Mouse (Mus musculus): ENCODE measurements around the gene Mybl2. TPM values are rescaled to one million over a fixed set of nuclear protein-coding genes. Genes with fewer than 3 reads are reported as not detected.
A peak's percentile ranks its signal among the peaks of the same experiment; 100 is the strongest.

Mybl2 gene
- 15.2 and 25.9 TPM in 2 replicates for polyA plus RNA-seq (2014; fragmentation: Nextera tagmentation; extraction: Ambion mirVana)

DNA sequence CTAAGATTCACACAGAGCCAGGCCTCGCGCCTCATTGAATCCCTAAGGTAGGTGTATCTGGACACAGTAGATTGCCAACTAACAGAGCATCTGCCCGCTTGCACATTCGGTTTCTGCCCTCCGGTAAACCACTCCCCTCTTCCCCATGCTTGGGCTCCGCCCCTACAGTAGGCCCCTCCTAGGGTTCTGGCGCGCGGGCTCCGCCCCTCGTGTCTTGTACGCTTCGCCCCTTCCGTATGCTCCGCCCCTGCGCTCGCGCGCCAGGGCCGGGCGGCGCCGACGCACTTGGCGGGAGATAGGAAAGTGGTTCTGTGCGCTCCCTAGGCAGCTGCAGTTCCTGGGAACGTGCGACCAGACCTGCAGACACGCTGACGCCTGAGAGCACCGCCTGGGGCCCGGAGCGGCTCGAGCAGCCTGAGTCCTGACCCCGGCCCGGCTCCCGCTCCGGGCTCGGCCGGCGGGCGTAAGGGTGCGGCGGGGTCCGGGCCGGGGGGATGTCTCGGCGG lies at the start of gene Mybl2:
Gene Mybl2 (plus strand): TSS at position 353 of the 506 bp plus-strand sequence.
- no peaks in the 10 kb centered on the region for H3K9me3 ChIP-seq (ENCODE audit: control insufficient read depth, low read length)
- peak; percentile 100 for ATAC-seq (ENCODE audit: low FRiP score, low TSS enrichment)
- H3K36me3 ChIP-seq (ENCODE audit: control insufficient read depth, insufficient read depth, low read length): no peaks in the 10 kb centered on the region
- WGBS: under 1% methylated on average over 48 of the region's 48 CpGs
- peak within 1 kb of the TSS; percentile 75 for H3K4me3 ChIP-seq (ENCODE audit: low read length)
- peaks cover 16% of the 10 kb centered on the region for H3K4me1 ChIP-seq (ENCODE audit: control insufficient read depth, insufficient read depth, low read length)
- no peaks in the 10 kb centered on the region for H3K27me3 ChIP-seq (ENCODE audit: control insufficient read depth, insufficient read depth, low read length)
- no peak within 1 kb of the TSS for H3K27ac ChIP-seq (ENCODE audit: low read depth, low read length)
- peak within 1 kb of the TSS; percentile 74 for H3K9ac ChIP-seq (ENCODE audit: low read depth, low read length)
- peak within 1 kb of the TSS; percentile 98 for H3K4me2 ChIP-seq (replicated peaks; ENCODE audit: low read depth, low read length)

DNA sequence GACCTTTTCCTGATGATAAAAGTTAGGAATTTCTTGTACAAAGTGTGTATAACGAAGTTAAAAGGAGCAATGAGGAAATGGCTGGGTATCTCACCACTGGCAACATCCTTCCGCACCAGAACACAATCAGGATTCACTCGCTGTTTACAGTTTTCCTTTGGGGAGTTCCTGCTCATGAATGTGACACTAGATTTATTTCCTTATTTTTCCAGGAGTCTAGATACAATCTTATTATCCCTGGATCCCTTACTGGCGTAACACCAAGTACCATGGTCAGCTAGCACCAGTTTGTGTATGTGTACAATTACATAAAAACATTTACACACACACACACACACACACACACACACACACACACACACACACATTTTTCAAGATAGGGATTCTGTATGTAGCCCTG lies 47.2 kb upstream of the Mybl2 start:
- Histone ChIP-seq H3K4me2 (replicated peaks; ENCODE audit: low read depth, low read length) (no peak overlapping the region), H3K9me3 (ENCODE audit: control insufficient read depth, low read length) (no peaks in the 10 kb centered on the region), H3K4me3 (ENCODE audit: low read length) (no peak overlapping the region), H3K27ac (ENCODE audit: low read depth, low read length) (no peak overlapping the region), H3K27me3 (ENCODE audit: control insufficient read depth, insufficient read depth, low read length) (no peaks in the 10 kb centered on the region), H3K36me3 (ENCODE audit: control insufficient read depth, insufficient read depth, low read length) (no peaks in the 10 kb centered on the region), H3K9ac (ENCODE audit: low read depth, low read length) (no peak overlapping the region), H3K4me1 (ENCODE audit: control insufficient read depth, insufficient read depth, low read length) (no peaks in the 10 kb centered on the region)
- 75% methylated on average over 4 of the region's 4 CpGs for WGBS
- no peak for ATAC-seq (ENCODE audit: low FRiP score, low TSS enrichment)

DNA sequence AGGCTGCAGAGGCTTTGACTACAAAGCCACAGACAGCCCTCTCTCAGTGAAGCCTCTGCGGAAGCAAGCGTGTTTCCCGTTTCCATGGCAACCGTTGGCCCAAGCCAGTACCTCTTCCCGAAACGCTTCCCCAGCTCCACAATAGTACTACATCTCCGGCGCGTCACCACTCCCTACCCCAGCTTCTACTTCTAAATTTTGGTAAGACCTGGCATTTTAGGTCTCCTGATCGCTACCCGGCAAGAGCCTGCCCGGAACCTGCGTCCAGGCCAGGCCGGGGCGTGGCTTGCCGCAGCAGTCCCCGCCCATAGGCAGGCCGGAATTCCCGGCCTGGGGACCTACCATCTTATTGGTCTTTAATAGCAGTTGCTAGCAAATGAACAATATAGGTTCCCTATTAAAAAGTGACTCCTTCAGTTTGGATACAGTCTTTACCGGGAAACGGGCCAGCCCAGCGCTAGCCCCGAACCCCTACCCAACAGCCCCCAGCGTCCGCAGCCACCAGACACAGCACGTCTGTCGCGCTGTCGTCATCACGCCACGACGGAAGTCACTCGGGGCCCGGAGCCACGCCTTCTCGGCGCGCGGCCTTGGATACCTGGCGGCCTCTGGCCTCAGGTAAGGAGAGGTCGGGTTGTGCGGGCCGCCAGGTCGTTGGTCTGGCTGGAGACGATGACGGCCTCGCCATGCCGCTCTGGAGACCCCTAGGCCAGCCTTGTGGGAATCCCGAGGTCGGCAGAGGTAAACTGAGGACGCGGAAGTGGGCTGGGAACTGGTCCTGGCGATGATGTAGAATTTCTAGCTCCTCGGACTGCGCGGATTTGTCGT lies 37.4 kb upstream of the Mybl2 start, which contains the start of gene Ift52:
Gene Ift52 (plus strand): TSS at position 439 of the 828 bp plus-strand sequence.
- no peaks in the 10 kb centered on the region for H3K27me3 ChIP-seq (ENCODE audit: control insufficient read depth, insufficient read depth, low read length)

DNA sequence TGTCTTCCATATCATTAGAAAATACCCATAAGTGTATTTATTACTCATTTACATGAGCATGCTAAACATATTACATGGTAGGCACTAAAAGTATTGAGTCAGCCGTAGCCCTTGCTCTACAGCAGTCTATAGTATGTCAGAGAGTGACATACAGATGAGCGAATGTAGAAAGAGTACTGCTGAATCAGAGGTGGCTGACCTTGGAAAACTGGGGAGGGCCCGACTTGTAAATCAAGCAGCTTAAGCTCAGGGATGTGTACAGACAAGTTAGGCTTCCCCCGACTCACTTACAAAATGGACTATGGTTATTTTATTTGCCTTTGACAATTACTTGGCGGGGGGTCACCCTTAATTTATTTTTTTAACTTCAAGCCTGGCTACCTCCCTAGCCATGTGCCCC lies 23.2 kb upstream of the Mybl2 start:
- no peak overlapping the region for H3K9ac ChIP-seq (ENCODE audit: low read depth, low read length)
- H3K27me3 ChIP-seq (ENCODE audit: control insufficient read depth, insufficient read depth, low read length): no peaks in the 10 kb centered on the region
- no peak overlapping the region for H3K27ac ChIP-seq (ENCODE audit: low read depth, low read length)
- no peak overlapping the region for H3K4me2 ChIP-seq (replicated peaks; ENCODE audit: low read depth, low read length)
- H3K4me3 ChIP-seq (ENCODE audit: low read length): no peak overlapping the region
- WGBS: 76% methylated on average over 5 of the region's 5 CpGs
- no peaks in the 10 kb centered on the region for H3K9me3 ChIP-seq (ENCODE audit: control insufficient read depth, low read length)
- peaks cover 85% of the 10 kb centered on the region for H3K36me3 ChIP-seq (ENCODE audit: control insufficient read depth, insufficient read depth, low read length)
- no peak for ATAC-seq (ENCODE audit: low FRiP score, low TSS enrichment)
- no peaks in the 10 kb centered on the region for H3K4me1 ChIP-seq (ENCODE audit: control insufficient read depth, insufficient read depth, low read length)

More for the DNA sequence above, 37.4 kb upstream of the Mybl2 start, which contains the start of gene Ift52:
- Histone ChIP-seq H3K4me3 (ENCODE audit: low read length) (peak within 1 kb of the TSS; percentile 64), H3K4me2 (replicated peaks; ENCODE audit: low read depth, low read length) (peak within 1 kb of the TSS; percentile 62), H3K9me3 (ENCODE audit: control insufficient read depth, low read length) (no peaks in the 10 kb centered on the region), H3K27ac (ENCODE audit: low read depth, low read length) (peak within 1 kb of the TSS; percentile 45; the same call in 1 of the 2 replicates), H3K4me1 (ENCODE audit: control insufficient read depth, insufficient read depth, low read length) (peaks cover 5% of the 10 kb centered on the region; the same call in 1 of the 2 replicates), H3K9ac (ENCODE audit: low read depth, low read length) (peak within 1 kb of the TSS; percentile 66), H3K36me3 (ENCODE audit: control insufficient read depth, insufficient read depth, low read length) (no peaks in the 10 kb centered on the region)
- ATAC-seq (ENCODE audit: low FRiP score, low TSS enrichment): peak; percentile 98
- WGBS: under 1% methylated on average over 57 of the region's 57 CpGs

DNA sequence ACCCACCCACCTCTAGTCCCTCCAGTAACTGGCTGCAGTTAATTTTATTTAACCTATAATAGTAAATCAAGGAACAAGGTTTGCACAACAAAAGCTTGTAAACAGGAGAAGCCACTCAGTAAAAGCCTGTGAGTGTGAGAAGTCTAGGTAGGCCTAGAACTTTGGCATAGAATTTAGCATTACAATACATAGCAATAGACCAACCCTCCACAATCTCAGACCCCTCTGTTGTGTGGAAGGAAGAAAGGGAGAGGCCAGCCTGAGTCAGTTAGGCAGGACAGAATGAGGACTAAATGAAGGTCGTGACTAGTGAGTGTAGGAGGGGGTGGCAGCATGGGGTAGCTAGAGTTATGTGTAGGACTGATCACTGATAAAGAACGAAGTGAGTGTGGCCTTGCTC lies 22.7 kb upstream of the Mybl2 start:
- no peak overlapping the region for H3K4me2 ChIP-seq (replicated peaks; ENCODE audit: low read depth, low read length)
- H3K27me3 ChIP-seq (ENCODE audit: control insufficient read depth, insufficient read depth, low read length): no peaks in the 10 kb centered on the region
- no peak overlapping the region for H3K9ac ChIP-seq (ENCODE audit: low read depth, low read length)
- no peaks in the 10 kb centered on the region for H3K4me1 ChIP-seq (ENCODE audit: control insufficient read depth, insufficient read depth, low read length)
- no peaks in the 10 kb centered on the region for H3K9me3 ChIP-seq (ENCODE audit: control insufficient read depth, low read length)
- no peak for ATAC-seq (ENCODE audit: low FRiP score, low TSS enrichment)
- H3K36me3 ChIP-seq (ENCODE audit: control insufficient read depth, insufficient read depth, low read length): peaks cover 84% of the 10 kb centered on the region
- 86% methylated on average over 2 of the region's 2 CpGs for WGBS
- H3K4me3 ChIP-seq (ENCODE audit: low read length): no peak overlapping the region
- H3K27ac ChIP-seq (ENCODE audit: low read depth, low read length): no peak overlapping the region

DNA sequence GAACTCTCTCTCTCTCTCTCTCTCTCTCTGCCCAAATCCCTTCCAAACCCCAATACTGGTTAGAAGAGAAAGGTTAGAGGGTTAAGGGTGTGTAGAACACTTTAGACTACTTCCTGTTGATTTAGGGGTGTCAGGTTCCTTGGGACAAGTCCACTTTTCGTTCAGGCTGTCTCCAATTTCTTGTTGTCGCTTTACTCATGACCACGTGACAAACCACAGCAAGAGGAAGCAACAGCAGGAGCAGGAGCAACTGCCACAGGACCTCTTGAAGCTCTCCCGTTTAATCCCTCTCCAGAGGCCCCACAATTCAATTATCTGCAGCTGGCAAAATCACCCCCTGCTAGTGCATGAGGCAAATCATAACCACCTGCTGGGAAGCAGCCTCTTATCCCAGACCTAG lies 21.9 kb upstream of the Mybl2 start:
- H3K4me2 ChIP-seq (replicated peaks; ENCODE audit: low read depth, low read length): no peak overlapping the region
- no peak overlapping the region for H3K9ac ChIP-seq (ENCODE audit: low read depth, low read length)
- no peaks in the 10 kb centered on the region for H3K27me3 ChIP-seq (ENCODE audit: control insufficient read depth, insufficient read depth, low read length)
- no peaks in the 10 kb centered on the region for H3K4me1 ChIP-seq (ENCODE audit: control insufficient read depth, insufficient read depth, low read length)
- no peak overlapping the region for H3K4me3 ChIP-seq (ENCODE audit: low read length)
- 46% methylated on average over 4 of the region's 4 CpGs for WGBS
- H3K36me3 ChIP-seq (ENCODE audit: control insufficient read depth, insufficient read depth, low read length): peaks cover 84% of the 10 kb centered on the region
- H3K27ac ChIP-seq (ENCODE audit: low read depth, low read length): no peak overlapping the region
- ATAC-seq (ENCODE audit: low FRiP score, low TSS enrichment): no peak
- H3K9me3 ChIP-seq (ENCODE audit: control insufficient read depth, low read length): no peaks in the 10 kb centered on the region

DNA sequence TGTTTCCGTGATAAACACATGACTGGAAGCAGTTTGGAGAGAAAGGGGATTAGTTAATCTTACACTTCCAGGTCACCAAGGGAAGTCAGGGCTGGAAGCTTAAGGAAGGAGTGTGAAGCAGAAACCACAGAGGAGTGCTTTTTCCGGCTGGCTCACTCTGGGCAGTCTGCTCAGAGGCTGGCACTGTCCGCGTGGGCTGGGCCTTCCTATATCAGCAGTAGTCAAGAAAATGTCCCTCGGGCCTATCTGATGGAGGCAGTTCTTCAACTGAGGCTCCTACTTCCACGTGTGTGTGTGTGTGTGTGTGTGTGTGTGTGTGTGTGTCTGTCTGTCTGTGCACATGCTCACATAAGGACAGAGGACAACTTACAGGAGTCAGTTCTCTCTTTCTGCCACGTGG lies 14.5 kb upstream of the Mybl2 start:
- ATAC-seq (ENCODE audit: low FRiP score, low TSS enrichment): no peak
- Histone ChIP-seq H3K27me3 (ENCODE audit: control insufficient read depth, insufficient read depth, low read length) (no peaks in the 10 kb centered on the region), H3K9ac (ENCODE audit: low read depth, low read length) (no peak overlapping the region), H3K4me3 (ENCODE audit: low read length) (no peak overlapping the region), H3K36me3 (ENCODE audit: control insufficient read depth, insufficient read depth, low read length) (peaks cover 67% of the 10 kb centered on the region), H3K4me1 (ENCODE audit: control insufficient read depth, insufficient read depth, low read length) (no peaks in the 10 kb centered on the region), H3K27ac (ENCODE audit: low read depth, low read length) (no peak overlapping the region), H3K4me2 (replicated peaks; ENCODE audit: low read depth, low read length) (no peak overlapping the region), H3K9me3 (ENCODE audit: control insufficient read depth, low read length) (no peaks in the 10 kb centered on the region)
- 89% methylated on average over 7 of the region's 7 CpGs for WGBS

DNA sequence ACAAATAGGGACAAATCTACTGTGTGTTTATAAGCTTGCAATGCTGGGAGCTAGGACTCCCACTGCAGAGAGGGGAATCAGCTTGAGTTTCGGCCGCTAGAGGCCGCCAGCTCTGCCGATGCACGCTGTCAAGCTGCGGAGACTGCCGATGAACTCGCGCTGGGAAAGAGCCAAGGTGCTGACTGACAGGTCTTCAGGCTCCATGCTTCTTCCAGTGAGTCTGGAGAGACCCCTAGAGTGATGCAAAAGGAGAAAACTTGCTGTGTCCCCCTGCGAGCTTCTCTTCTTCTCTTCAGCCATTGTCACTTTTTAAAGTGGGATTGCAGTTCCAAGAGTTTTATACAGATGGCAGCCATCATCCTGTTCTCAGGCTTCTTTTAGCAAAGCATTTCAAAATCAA lies 6.4 kb upstream of the Mybl2 start:
- H3K4me2 ChIP-seq (replicated peaks; ENCODE audit: low read depth, low read length): peak overlapping the region; percentile 26
- peak; percentile 86 for ATAC-seq (ENCODE audit: low FRiP score, low TSS enrichment)
- H3K9me3 ChIP-seq (ENCODE audit: control insufficient read depth, low read length): no peaks in the 10 kb centered on the region
- H3K36me3 ChIP-seq (ENCODE audit: control insufficient read depth, insufficient read depth, low read length): peaks cover 30% of the 10 kb centered on the region
- no peaks in the 10 kb centered on the region for H3K4me1 ChIP-seq (ENCODE audit: control insufficient read depth, insufficient read depth, low read length)
- WGBS: 7% methylated on average over 10 of the region's 10 CpGs
- H3K27ac ChIP-seq (ENCODE audit: low read depth, low read length): no peak overlapping the region
- no peak overlapping the region for H3K9ac ChIP-seq (ENCODE audit: low read depth, low read length)
- H3K27me3 ChIP-seq (ENCODE audit: control insufficient read depth, insufficient read depth, low read length): no peaks in the 10 kb centered on the region
- no peak overlapping the region; the same call in 1 of the 2 replicates for H3K4me3 ChIP-seq (ENCODE audit: low read length)

DNA sequence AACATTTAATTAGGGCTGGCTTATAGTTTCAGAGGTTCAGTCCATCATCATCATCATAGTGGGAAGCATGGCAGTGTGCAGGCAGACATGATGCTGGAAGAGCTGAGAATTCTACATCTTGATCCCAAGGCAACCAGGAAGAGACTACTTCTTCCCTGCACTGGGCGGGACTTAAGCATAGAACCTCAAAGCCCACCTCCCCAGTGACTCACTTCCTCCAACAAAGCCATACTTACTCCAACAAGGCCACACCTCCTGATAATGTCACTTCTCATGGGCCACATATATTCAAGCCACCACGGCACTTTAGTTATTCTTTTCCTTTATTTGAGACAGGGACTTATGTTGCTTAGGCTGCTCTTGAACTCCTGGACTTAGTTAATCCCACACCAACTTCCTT lies 5.4 kb upstream of the Mybl2 start:
- ATAC-seq (ENCODE audit: low FRiP score, low TSS enrichment): no peak
- Histone ChIP-seq H3K9ac (ENCODE audit: low read depth, low read length) (no peak overlapping the region), H3K4me1 (ENCODE audit: control insufficient read depth, insufficient read depth, low read length) (0 out of 2 replicates have a peak, but pooled peaks cover 4% of the 10 kb centered on the region), H3K27ac (ENCODE audit: low read depth, low read length) (no peak overlapping the region), H3K27me3 (ENCODE audit: control insufficient read depth, insufficient read depth, low read length) (no peaks in the 10 kb centered on the region), H3K9me3 (ENCODE audit: control insufficient read depth, low read length) (no peaks in the 10 kb centered on the region), H3K36me3 (ENCODE audit: control insufficient read depth, insufficient read depth, low read length) (peaks cover 21% of the 10 kb centered on the region), H3K4me3 (ENCODE audit: low read length) (no peak overlapping the region), H3K4me2 (replicated peaks; ENCODE audit: low read depth, low read length) (no peak overlapping the region)
- 91% methylated on average over 2 of the region's 2 CpGs for WGBS
